Mouse (Mus musculus) activated CD4-positive, CD25-positive, alpha-beta regulatory T cell (primary cell): ENCODE data around the gene Adamts13. TPM values are rescaled to one million over a fixed set of nuclear protein-coding genes. Genes with fewer than 3 reads are reported as not detected.

Experiments
- polyA plus RNA-seq, 2 experiments: library from polyadenylated mRNA; unstranded; fragments of 100-300 nt; shearing (Covaris generic); gene quantifications; one replicate each; pipeline ENCODE4 v1.2.1; 2017

Adamts13 gene
- not detected for polyA plus RNA-seq

GRCm38 (mm10) chr2:26973116-26973515 is at the start of gene Adamts13:
Adamts13 (plus strand) TSS chr2:26973416.

GRCm38 (mm10) chr2:26933304-26934055 is 39.7 kb upstream of the Adamts13 start, which contains the start of the genes Surf4 and Stkld1:
Surf4 (minus strand) TSS chr2:26933928.
Stkld1 (plus strand) TSS chr2:26934047.

GRCm38 (mm10) chr2:26963923-26964723 is 9.1 kb upstream of the Adamts13 start, which contains the start of gene Rexo4:
Rexo4 (minus strand) TSS chr2:26964386.

GRCm38 (mm10) chr2:27009714-27010244 is 36.6 kb downstream of the Adamts13 start, which contains the start of gene Cacfd1:
Cacfd1 (plus strand) TSS chr2:27009926.

GRCm38 (mm10) chr2:27027618-27028436 is 54.6 kb downstream of the Adamts13 start, which contains the start of gene Slc2a6:
Slc2a6 (minus strand) TSS chr2:27027998.

Other genes starting within 250 kb of the Adamts13 start
- not detected for gene Abo, start 108.4 kb upstream of the Adamts13 start, polyA plus RNA-seq
- gene Surf6, start 70.5 kb upstream of the Adamts13 start, polyA plus RNA-seq: 10 to 100 TPM; 26.7 to 34.0 TPM
- gene Med22, start 62.7 kb upstream of the Adamts13 start, polyA plus RNA-seq: 10 to 100 TPM; 21.7 to 24.9 TPM
- gene Rpl7a, start 62.7 kb upstream of the Adamts13 start, polyA plus RNA-seq: 100 to 1,000 TPM; 246 to 349 TPM
- 10 to 100 TPM; 43.3 to 69.2 TPM for gene Surf2, start 57.0 kb upstream of the Adamts13 start, polyA plus RNA-seq
- gene Surf1, start 56.9 kb upstream of the Adamts13 start, polyA plus RNA-seq: 100 to 1,000 TPM; 115 to 124 TPM
- 100 to 1,000 TPM; 132 to 196 TPM for gene Surf4, start 39.5 kb upstream of the Adamts13 start, polyA plus RNA-seq
- under 1 TPM; 0.60 to 0.61 TPM for gene Stkld1, start 39.4 kb upstream of the Adamts13 start, polyA plus RNA-seq
- 10 to 100 TPM; 64.3 to 65.7 TPM for gene Rexo4, start 9.0 kb upstream of the Adamts13 start, polyA plus RNA-seq
- 10 to 100 TPM; 30.6 to 35.5 TPM for gene Cacfd1, start 36.5 kb downstream of the Adamts13 start, polyA plus RNA-seq
- 1 to 10 TPM; 1.0 to 2.5 TPM for gene Slc2a6, start 54.6 kb downstream of the Adamts13 start, polyA plus RNA-seq
- gene Mymk, start 98.8 kb downstream of the Adamts13 start, polyA plus RNA-seq: under 1 TPM in 1 of 2 experiments, not detected in 1; 0.23 TPM
- not detected for gene Adamtsl2, start 106.0 kb downstream of the Adamts13 start, polyA plus RNA-seq
- 1 to 10 TPM in 1 of 2 experiments, under 1 TPM in 1; 0.37 to 1.3 TPM for gene Fam163b, start 169.1 kb downstream of the Adamts13 start, polyA plus RNA-seq
- under 1 TPM in 1 of 2 experiments, not detected in 1; 0.06 TPM for gene Dbh, start 191.8 kb downstream of the Adamts13 start, polyA plus RNA-seq